Mouse (Mus musculus) small intestine, adult 2 months (tissue): ENCODE results near the gene Slc2a13. TPM values are rescaled to one million over a fixed set of nuclear protein-coding genes. Genes with fewer than 3 reads are reported as not detected.

ENCODE experiments used
- H3K27ac ChIP-seq: fragments of 200-500 bp; 2 replicates; pipeline ENCODE4 v1.5.1; 2012; ENCODE audit warnings: low read depth, low read length, control low read depth, inconsistent platforms; ENCODE audit not compliant: insufficient read depth
- H3K27me3 ChIP-seq: fragments of 200-500 bp; 2 replicates; pipeline ENCODE4 v1.6.1; 2012; ENCODE audit warnings: mild to moderate bottlenecking, moderate library complexity, low read length, inconsistent platforms; ENCODE audit not compliant: control insufficient read depth, insufficient read depth
- H3K36me3 ChIP-seq: fragments of 200-500 bp; 2 replicates; pipeline ENCODE4 v1.6.1; 2012; ENCODE audit warnings: mild to moderate bottlenecking, low read length, control low read depth, inconsistent platforms; ENCODE audit not compliant: control insufficient read depth, insufficient read depth
- H3K4me1 ChIP-seq: fragments of 200-500 bp; 2 replicates; pipeline ENCODE4 v1.6.1; 2012; ENCODE audit warnings: low read length, inconsistent platforms, mixed read lengths; ENCODE audit not compliant: control insufficient read depth, insufficient read depth, insufficient read length
- H3K4me3 ChIP-seq: fragments of 200-500 bp; 2 replicates; pipeline ENCODE4 v1.5.1; 2012; ENCODE audit warnings: low read depth, mild to moderate bottlenecking, control low read depth, inconsistent platforms, low read length, moderate library complexity
- CTCF ChIP-seq: fragments of 200-500 bp; IDR thresholded peaks from 2 replicates; pipeline ENCODE4 v1.5.1; 2012; ENCODE audit warnings: low read depth, mild to moderate bottlenecking, control low read depth, inconsistent platforms, low read length, moderate library complexity, mixed read lengths; ENCODE audit not compliant: insufficient replicate concordance, insufficient read length; ENCODE audit errors: extremely low read depth
- POLR2A ChIP-seq: fragments of 200-500 bp; IDR thresholded peaks from 2 replicates; pipeline ENCODE4 v1.6.1; 2012; ENCODE audit warnings: low read depth, mild to moderate bottlenecking, control low read depth, inconsistent platforms, low read length, moderate library complexity
- WGBS: fragments of 180-500 bp; shearing (Covaris S2); methylation state at CpG from one replicate; pipeline ENCODE4 v1.1.7; 2018; 5-methylcytosine and 5-hydroxymethylcytosine counted together
- polyA plus RNA-seq: library from polyadenylated mRNA; depleted of rRNA; stranded (reverse); fragments of >200 nt; gene quantifications from 2 replicates; pipeline ENCODE4 v1.2.3, GENCODE M21; 2012

Slc2a13 gene
- polyA plus RNA-seq, 1 experiment, result 0.71 TPM

DNA sequence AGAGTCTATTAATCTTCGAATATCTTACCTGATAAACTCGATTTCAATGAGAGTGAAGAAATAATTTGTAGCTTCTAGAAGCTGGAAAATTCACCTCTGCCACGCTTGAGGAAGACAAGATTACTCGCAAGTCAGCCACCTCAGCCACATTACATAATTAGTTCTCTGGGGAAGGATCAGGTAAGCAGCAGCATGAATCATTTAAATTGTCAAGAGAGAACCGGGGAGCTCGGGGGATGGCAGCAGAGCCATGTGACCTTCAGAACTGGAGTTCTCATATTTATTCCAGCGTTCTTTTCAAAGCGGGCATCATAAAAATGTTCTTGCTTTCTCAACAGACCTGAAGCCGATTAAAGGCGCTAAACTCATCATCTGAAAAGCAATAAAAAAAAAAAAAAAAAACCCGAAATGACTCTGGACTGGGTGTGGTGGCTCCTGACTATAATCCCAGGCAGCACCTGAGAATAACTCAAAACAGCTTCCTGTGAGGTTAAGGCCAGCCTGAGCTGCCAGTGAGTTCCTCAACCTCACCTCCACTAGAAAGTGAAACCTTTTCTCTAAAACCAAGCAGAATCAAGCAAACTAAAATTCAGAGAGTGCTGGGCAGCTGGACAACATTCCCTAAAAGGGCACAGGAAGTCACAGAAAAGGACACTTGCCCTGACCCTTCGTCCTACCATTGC lies 24.3 kb downstream of the Slc2a13 start:
- no peaks in the 10 kb centered on the region for H3K27me3 ChIP-seq
- WGBS, result 34% methylated on average over 12 of the region's 12 CpGs
- H3K36me3 ChIP-seq, result no peaks in the 10 kb centered on the region
- H3K4me3 ChIP-seq, result no peak overlapping the region
- H3K4me1 ChIP-seq, result no peaks in the 10 kb centered on the region
- H3K27ac ChIP-seq, result no peak overlapping the region
- no peak for TF ChIP-seq CTCF
- TF ChIP-seq POLR2A, result no peak

DNA sequence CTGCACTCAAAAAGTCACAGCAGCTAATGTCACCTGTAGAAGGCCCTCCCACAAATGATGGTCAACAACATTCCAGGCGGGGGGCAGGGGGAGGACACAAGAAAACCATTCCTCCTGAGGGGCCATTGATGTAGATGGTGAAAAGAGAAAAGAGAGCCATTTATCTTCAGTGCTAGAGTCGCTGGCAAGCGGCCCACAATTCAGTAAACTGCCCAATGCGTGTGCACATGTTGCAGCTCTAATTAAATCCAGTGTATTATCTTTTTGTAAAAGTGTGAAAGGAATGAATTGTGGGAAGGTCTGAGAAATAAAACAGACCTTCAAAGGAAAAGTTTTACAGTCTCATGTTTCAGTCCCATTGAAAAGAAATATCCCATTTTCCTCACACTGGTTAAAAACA lies 28.5 kb downstream of the Slc2a13 start:
- Histone ChIP-seq H3K27ac (no peak overlapping the region), H3K4me1 (no peaks in the 10 kb centered on the region), H3K36me3 (no peaks in the 10 kb centered on the region), H3K4me3 (no peak overlapping the region), H3K27me3 (no peaks in the 10 kb centered on the region)
- TF ChIP-seq POLR2A (no peak), CTCF (no peak)
- WGBS, result 78% methylated on average over 4 of the region's 4 CpGs

GRCm38 (mm10) chr15:91538439-91538838 lies 34.6 kb downstream of the Slc2a13 start:
- no peaks in the 10 kb centered on the region for H3K27me3 ChIP-seq
- H3K36me3 ChIP-seq, result no peaks in the 10 kb centered on the region
- TF ChIP-seq CTCF (no peak), POLR2A (no peak)
- H3K4me3 ChIP-seq, result no peak overlapping the region
- no peaks in the 10 kb centered on the region for H3K4me1 ChIP-seq
- no peak overlapping the region for H3K27ac ChIP-seq

GRCm38 (mm10) chr15:91526876-91527275 lies 46.2 kb downstream of the Slc2a13 start:
- H3K27me3 ChIP-seq, result no peaks in the 10 kb centered on the region
- H3K27ac ChIP-seq, result no peak overlapping the region
- H3K36me3 ChIP-seq, result no peaks in the 10 kb centered on the region
- no peaks in the 10 kb centered on the region for H3K4me1 ChIP-seq
- H3K4me3 ChIP-seq, result no peak overlapping the region
- TF ChIP-seq CTCF, result no peak
- no peak for TF ChIP-seq POLR2A
- 73% methylated on average over 2 of the region's 2 CpGs for WGBS

DNA sequence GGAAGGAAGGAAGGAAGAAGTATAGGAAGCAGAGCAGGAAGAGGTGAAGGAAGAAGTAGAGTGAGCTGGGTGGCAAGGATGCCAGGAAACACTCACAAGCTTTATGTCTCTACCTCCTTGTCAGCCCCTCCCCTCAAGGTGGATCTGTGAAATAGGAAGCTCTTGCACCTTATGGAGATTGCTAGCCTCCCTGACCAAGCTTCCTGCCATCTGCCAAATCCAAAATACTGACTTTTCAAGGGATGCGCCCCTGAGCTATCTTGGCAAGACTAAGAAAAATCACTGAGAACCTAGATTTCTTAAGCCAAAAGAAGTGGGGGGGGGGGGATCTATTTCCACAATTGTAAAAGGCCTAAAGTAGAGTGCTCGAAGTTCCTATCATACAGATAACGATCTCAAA lies 46.9 kb downstream of the Slc2a13 start:
- no peaks in the 10 kb centered on the region for H3K27me3 ChIP-seq
- WGBS, result 84% methylated on average over 3 of the region's 3 CpGs
- no peak overlapping the region for H3K4me3 ChIP-seq
- H3K36me3 ChIP-seq, result no peaks in the 10 kb centered on the region
- TF ChIP-seq CTCF (no peak), POLR2A (no peak)
- no peak overlapping the region for H3K27ac ChIP-seq
- H3K4me1 ChIP-seq, result no peaks in the 10 kb centered on the region

GRCm38 (mm10) chr15:91524451-91524850 lies 48.6 kb downstream of the Slc2a13 start:
- Histone ChIP-seq H3K36me3 (no peaks in the 10 kb centered on the region), H3K4me1 (no peaks in the 10 kb centered on the region), H3K27me3 (no peaks in the 10 kb centered on the region), H3K27ac (no peak overlapping the region), H3K4me3 (no peak overlapping the region)
- 57% methylated on average over 10 of the region's 10 CpGs for WGBS
- TF ChIP-seq POLR2A (no peak), CTCF (no peak)

DNA sequence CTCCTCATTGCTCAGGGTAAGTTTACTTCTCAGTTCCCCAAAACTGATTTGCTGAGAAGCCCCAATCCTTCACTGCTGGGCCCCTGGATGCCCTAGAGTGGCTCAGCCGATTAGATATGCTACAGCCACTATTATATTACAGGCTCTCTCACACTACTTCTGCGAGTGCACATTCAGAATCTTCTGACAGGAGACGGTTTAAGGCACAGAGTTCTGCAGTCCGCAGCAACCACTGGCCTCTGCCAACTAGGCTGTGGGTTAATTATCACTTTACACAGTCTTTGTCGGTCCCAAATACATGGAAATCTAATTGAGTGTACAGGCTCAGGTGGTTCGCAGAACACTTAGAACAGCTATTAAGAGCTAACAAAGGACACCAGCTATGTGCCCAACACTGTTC lies 69.8 kb downstream of the Slc2a13 start:
- Histone ChIP-seq H3K36me3 (no peaks in the 10 kb centered on the region), H3K27ac (no peak overlapping the region), H3K27me3 (no peaks in the 10 kb centered on the region), H3K4me1 (no peaks in the 10 kb centered on the region), H3K4me3 (no peak overlapping the region)
- WGBS, result 80% methylated on average over 6 of the region's 6 CpGs
- no peak for TF ChIP-seq POLR2A
